Mouse (Mus musculus): ENCODE data around the gene Gm10057. TPM values are rescaled to one million over a fixed set of nuclear protein-coding genes. Genes with fewer than 3 reads are reported as not detected.
"Not testable (repeated sequence)": the region's sequence is repeated elsewhere in the genome, so short reads cannot be mapped to it uniquely, and the experiment has no call there.

Gene Gm10057
- not detected for polyA plus RNA-seq (2021)

- H3K27me3 ChIP-seq; ATAC-seq; in situ Hi-C loops (cut with MboI; ENCODE audit: low pct_unique_long_range_greater_than_20kb); POLR2A ChIA-PET; CTCF ChIA-PET; DNase-seq (ENCODE audit: low read depth, low spot score): not testable (repeated sequence)
These were observed at the start of gene Gm10057 for GRCm38 (mm10) chrX:154054939-154055338. Gene Gm10057, minus strand, starts transcription at chrX:154055039.

DNA sequence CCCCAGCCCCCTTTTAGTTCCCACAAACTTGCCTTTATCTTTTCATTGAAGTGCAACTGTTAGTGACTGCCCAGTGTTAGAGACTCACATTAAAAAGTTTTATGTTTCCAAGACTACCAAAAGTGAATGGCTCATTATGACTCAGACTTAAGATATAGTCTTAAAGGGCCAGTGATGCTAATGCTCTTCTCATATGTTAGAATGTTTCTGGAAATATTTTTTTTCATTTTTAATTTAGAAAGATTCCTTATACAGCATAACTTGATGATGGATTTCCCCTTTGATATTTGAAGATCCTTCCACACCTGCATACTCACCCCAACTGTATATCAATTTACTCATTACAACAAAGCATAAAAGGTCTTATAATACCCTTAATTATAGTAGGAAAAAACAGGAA is 21.1 kb downstream of the Gm10057 start, which contains the start of gene 4921511M17Rik:
Gene 4921511M17Rik, minus strand, starts transcription at position 101 of the 400 bp plus-strand sequence.
- CTCF ChIA-PET; DNase-seq (ENCODE audit: low read depth, low spot score); POLR2A ChIA-PET: not testable (repeated sequence)

GRCm38 (mm10) chrX:154012540-154012939 is 42.3 kb downstream of the Gm10057 start, which contains the start of gene Samt1:
Gene Samt1, minus strand, starts transcription at chrX:154012640.
- POLR2A ChIA-PET; in situ Hi-C loops (cut with MboI; ENCODE audit: low pct_unique_long_range_greater_than_20kb); ATAC-seq; DNase-seq (ENCODE audit: low read depth, low spot score); CTCF ChIA-PET; H3K27me3 ChIP-seq: not testable (repeated sequence)

More for the DNA sequence above, 21.1 kb downstream of the Gm10057 start, which contains the start of gene 4921511M17Rik:
- in situ Hi-C loops (cut with MboI; ENCODE audit: low pct_unique_long_range_greater_than_20kb); H3K27me3 ChIP-seq; ATAC-seq: not testable (repeated sequence)

Other genes with a start within 250 kb of the Gm10057 start
- 0.22 TPM for gene Spin2c, start 222.8 kb downstream of the Gm10057 start, polyA plus RNA-seq (2021)
- not detected for gene Samt1, start 42.4 kb downstream of the Gm10057 start, polyA plus RNA-seq (2021)
- gene 4921511M17Rik, start 21.2 kb downstream of the Gm10057 start, polyA plus RNA-seq (2021) = not detected
- gene Gm15140, start 65.6 kb upstream of the Gm10057 start, polyA plus RNA-seq (2021) = not detected